Mouse (Mus musculus): ENCODE measurements around the gene Ccr6.
"Not testable (repeated sequence)": the region's sequence is repeated elsewhere in the genome, so short reads cannot be mapped to it uniquely, and the experiment has no call there.

Ccr6 gene

DNA sequence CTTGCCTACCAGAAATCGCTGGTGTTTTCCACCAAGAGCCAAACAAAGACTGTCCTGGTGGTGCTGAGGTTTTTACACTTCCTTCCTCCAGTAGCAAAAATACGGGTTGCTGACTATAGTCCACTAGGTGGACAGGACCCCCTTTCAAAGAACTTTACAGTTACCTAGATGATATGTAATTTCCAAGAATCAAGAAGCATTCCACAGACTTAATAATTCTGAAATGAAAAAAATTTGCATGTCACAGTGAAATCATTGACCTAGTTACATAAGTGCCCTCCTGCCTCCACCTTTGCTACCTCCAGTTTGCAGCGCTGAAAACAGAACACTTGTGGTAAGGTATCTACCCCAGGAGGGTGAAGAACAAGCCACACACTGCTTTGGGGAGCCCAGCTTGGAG, at the start of gene Ccr6:
Gene Ccr6 (plus strand): TSS at position 301 of the 400 bp plus-strand sequence.
- in situ Hi-C loops (cut with MboI; ENCODE audit: unreplicated experiment in 2 of 2): no loop called here

DNA sequence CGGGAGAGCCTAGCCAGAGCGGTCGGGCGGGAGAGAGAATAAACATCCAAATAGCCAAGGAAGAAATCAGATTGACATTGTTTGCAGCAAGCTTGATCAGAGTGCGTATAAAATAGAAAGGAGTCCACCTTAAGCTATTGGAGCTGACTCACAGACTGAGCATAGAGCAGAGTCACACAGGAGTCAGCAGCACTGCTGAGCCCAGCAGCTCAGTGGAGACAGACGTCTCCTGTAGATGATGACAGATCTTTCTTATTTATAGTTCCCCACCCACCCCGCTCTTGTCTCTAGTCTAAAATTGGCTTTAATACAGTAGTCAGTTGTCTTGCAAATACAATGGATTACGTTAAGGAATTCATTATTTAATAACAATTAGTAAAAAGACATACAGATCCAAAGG, 42.2 kb upstream of the Ccr6 start:
- in situ Hi-C loops (cut with MboI; ENCODE audit: unreplicated experiment in 2 of 2): loop anchor here (10.0 to 25.0 kb wide), 3 partner anchors 61 to 181 kb away; no protein-coding TSS in a partner anchor

DNA sequence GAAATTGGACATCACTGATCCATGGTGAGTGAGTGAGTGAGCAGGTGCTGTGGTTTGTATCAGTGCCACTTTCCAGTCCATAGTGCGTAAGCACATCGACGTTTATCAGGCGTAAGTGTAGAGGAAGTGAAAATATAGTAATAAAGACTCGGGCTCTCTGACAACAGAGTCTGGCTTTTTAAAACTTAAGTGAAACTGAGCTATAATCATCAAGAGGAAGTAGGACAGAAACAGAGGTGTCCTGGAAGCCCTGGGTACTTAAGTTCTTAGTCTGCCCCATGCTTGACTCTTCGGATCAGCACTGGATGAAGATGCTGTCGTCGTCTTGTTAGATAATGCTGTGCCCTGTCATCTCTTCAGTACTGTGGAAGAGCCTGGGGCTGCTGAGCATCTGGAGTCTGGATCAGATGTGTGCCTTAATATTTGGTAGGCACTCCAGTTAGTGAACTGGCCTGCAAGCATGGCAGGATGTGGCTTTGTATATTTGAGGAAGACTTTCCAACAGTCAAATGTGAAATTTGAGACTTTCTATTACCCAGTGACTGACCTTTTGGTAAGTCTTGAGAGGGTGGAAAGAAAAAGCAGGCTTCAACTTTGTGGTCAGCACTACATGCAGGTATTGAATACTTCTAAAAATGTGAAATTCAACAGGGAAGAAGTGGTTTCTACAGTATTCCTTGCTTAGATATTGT, 40.0 kb upstream of the Ccr6 start:
- in situ Hi-C loops (cut with MboI; ENCODE audit: unreplicated experiment in 2 of 2): loop anchor here (5.0 to 25.0 kb wide), 4 partner anchors 59 to 179 kb away; no protein-coding TSS in a partner anchor

DNA sequence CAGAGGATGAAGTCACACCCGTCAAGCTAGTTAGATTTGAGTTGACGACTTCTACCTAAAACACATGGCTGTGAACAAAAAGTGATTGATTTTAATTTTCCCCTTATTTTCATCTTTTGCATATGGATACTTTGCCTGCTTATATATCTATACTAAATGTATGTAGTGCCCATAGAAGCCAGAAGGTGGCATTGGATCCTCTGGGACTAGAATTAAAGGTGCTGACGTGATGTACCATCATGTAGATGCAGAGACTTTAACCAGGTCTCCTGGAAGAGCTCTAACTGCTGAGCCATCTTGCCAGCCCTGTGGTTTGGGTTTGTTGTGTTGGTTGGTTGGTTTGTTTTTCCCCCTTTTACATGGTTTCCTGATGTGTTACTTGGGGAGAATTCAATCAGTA, 38.2 kb upstream of the Ccr6 start:
- in situ Hi-C loops (cut with MboI; ENCODE audit: unreplicated experiment in 2 of 2): loop anchor here (5.0 to 25.0 kb wide), 4 partner anchors 57 to 177 kb away; no protein-coding TSS in a partner anchor

DNA sequence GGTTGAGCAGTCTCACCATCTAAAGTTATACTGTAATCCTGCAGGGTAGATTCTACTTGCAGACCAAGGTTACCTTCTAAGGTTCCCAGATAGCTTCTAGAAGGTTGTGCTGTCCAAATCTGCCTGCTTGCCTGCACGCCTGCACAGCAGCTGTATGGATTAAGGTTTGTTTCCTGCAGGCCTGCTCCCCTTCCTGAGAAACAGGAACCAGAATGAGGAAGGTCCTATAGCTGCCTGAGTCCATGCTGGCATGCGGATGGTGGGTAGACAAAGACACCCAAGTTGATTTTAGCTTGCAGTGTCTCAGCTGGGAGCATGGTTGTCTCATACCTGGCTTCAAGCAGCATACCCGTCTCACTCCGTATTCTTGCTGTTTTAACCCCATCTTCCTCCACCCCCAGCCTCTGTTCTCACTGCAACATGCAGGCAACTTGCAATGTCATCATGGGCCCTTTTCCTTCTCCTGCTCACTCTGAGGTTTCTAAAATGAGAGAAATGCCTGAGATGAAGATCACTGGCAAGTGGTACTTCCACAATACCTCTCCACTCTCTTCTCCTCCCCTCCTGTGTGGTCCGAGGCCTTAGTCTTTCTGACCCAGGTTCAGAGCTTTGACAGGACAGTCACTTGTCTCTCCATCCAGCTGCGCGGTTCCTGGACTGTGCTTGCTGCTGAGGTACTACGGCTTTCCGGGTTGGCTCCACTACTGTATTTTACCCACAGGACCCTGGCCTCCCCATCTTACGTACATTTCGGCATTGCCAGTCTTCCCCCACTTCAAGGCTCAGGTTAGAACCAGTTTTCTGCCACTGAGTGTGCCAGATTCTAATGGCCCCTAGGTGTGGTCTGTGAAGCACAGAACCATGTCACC, 36.5 kb upstream of the Ccr6 start:
- in situ Hi-C loops (cut with MboI; ENCODE audit: unreplicated experiment in 2 of 2): loop anchor here (5.0 to 25.0 kb wide), 4 partner anchors 56 to 176 kb away; no protein-coding TSS in a partner anchor

DNA sequence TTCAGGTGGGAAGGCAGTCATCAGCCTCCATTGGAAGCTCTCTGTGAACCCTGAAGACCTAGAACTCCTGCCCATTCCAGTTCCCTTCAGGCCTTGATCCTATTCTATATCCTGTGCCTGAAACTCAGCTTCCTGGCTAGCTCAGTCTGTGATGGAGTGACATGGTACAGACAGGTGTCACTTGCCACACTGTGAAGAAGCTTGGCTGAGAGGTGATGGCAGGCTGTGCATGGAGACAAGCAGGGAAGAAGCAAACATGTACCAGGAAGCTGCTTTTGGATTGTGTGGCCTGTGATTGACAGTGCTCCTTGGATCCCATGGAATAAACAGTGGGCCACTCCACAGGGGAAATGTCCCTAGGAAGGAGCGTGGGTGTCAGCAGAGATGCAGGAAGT, 35.9 kb upstream of the Ccr6 start:
- in situ Hi-C loops (cut with MboI; ENCODE audit: unreplicated experiment in 2 of 2): loop anchor here (5.0 to 25.0 kb wide), 5 partner anchors 52 to 175 kb away; no protein-coding TSS in a partner anchor

DNA sequence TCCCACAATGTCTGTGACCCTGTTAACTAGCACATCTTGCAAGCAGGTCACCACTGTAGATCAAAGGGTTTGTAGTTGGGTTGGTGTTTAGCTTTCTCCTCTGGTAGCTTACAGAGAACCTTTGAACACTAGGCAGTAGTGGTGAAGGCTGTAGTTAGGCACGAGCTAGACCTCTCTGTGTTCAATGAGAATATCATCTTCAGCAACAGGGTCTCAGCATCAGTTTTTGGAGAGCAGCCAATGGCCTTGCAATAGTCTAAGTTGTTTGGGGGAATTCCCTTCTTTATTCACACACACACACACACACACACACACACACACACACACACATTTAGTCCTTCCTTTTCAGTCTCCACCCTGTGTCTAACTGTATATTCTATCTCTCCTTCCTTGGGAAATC, 32.4 kb upstream of the Ccr6 start:
- in situ Hi-C loops (cut with MboI; ENCODE audit: unreplicated experiment in 2 of 2): loop anchor here in 1 of 2 experiments (5.0 kb wide), 1 partner anchor 49 kb away; no protein-coding TSS in a partner anchor

DNA sequence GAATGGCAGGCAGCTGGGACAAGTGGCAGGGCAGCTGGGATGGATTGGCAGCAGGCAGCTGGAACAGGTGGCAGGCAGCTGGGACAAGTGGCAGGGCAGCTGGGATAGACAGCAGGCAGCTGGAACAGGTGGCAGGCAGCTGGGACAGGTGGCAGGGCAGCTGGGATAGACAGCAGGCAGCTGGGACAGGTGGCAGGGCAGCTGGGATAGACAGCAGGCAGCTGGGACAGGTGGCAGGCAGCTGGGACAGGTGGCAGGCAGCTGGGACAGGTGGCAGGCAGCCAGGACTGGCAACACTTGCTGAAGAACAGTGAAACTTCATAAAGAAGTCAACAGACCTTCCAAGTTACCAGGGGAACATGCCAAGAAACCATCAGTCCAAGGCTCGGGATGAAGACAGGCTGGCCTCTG, 30.6 kb upstream of the Ccr6 start:
- in situ Hi-C loops (cut with MboI; ENCODE audit: unreplicated experiment in 2 of 2): not testable (repeated sequence)

DNA sequence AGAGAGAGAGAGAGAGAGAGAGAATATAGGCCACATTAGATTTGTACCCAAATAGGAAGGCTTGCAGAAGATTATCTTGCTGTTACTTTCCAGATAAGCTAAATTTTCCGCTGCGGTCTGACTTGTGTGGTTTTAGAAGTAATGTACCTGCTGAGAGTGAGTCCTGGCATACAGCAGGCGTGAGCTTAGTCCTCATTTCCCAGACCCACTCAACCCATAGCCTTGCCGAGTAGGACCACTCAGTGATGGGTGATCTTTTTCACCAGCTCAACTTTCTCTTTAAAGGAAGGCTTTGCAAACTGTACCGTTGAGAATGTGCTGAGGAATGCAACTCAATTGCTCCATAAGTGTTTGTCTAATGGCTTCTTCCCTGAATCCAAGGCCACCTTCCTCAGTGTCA, 29.2 kb upstream of the Ccr6 start:
- in situ Hi-C loops (cut with MboI; ENCODE audit: unreplicated experiment in 2 of 2): no loop called here

DNA sequence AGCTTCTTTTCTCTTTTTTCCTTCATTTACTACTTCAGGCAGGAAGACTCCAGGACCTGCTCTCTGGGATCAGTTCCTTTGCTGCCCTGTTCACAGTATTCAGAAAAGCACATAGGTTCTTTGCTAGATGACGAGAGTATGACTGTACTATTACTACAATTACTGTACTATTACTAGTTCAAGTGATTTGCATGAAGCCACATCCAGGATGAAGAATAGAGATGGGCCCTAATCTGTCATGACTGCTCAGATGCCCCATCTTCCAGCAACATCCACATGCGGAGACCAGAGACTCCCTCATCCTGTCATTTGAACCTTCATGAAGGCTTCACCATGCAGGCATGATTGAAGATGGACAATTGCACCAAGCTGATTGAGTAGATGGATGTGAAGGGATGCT, 26.1 kb upstream of the Ccr6 start:
- in situ Hi-C loops (cut with MboI; ENCODE audit: unreplicated experiment in 2 of 2): no loop called here

DNA sequence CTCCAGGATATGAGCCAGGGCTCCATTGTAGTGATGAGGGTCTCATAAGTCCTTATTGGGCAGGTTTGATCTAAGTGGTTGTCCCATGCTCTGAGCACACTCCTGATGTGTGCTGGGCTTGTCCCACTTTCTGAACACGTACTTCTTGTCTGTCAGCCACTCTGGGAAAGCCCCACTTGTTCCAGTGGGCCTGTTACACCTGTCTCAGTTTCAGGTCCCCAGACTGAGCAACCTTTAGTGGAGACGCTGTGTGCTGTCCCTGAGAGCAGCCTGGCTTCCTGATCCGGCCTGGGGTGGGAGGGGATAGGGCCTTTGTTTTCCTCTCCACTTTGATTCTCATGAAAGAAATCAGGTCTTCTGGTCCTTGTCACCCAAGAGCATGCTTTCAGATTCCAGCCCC, 25.7 kb upstream of the Ccr6 start:
- in situ Hi-C loops (cut with MboI; ENCODE audit: unreplicated experiment in 2 of 2): no loop called here

DNA sequence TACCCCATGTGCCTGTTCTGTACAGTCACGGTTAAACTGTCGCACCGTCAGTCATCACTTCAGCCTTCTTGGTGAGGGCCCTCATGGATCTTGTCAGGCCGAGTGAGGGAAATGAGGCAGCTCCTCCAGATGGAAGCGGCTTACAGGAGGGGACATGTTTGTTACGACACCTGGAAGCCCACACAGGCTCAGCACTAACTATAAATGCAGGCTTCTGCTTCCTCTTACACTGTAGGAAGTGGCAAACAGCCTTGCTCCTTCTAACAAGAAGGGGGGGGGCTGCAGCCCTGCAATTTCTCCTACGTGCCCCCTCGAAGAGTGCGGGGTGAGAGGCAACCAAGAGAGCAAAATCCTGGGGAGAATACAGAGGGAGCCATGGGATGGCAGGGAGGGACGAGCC, 25.2 kb upstream of the Ccr6 start:
- in situ Hi-C loops (cut with MboI; ENCODE audit: unreplicated experiment in 2 of 2): no loop called here

DNA sequence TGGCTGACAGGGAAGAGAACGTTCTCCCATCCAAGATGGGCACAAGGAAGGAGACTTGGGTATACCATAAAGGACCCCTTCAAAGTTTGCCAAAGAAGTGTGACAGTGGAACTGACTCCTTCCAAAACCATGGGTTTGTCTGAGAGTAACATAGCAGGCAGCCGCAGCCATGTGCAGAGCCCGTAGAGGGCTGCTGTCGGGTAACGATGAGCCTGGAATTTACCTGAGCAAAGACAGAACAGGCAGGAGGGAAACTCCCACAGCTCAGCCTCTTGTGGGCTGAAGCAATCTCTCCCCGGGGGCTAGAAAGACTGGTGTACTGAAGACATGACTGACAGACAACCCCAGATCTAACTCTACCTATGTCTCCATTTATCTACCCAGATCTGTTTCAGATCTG, 24.4 kb upstream of the Ccr6 start:
- in situ Hi-C loops (cut with MboI; ENCODE audit: unreplicated experiment in 2 of 2): no loop called here

DNA sequence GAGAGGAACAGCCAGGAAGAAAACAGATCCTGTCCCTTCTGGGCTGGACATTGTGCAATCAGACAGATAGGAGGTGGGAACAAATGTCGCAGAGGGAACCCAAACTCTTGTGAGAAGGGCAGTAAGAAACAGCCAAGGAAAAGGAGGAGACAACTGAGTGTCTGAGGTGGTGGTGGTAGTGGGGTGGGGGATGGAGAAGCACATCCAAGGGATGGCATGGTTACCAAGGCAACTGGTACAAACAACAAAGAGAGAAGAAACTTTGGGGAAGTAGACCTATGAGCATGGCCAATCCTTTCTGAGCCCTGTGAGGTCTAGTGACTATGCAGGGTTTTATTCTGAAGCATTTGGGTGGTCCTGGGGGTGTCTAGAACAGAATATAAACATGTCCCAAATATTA, 21.5 kb upstream of the Ccr6 start:
- in situ Hi-C loops (cut with MboI; ENCODE audit: unreplicated experiment in 2 of 2): no loop called here

DNA sequence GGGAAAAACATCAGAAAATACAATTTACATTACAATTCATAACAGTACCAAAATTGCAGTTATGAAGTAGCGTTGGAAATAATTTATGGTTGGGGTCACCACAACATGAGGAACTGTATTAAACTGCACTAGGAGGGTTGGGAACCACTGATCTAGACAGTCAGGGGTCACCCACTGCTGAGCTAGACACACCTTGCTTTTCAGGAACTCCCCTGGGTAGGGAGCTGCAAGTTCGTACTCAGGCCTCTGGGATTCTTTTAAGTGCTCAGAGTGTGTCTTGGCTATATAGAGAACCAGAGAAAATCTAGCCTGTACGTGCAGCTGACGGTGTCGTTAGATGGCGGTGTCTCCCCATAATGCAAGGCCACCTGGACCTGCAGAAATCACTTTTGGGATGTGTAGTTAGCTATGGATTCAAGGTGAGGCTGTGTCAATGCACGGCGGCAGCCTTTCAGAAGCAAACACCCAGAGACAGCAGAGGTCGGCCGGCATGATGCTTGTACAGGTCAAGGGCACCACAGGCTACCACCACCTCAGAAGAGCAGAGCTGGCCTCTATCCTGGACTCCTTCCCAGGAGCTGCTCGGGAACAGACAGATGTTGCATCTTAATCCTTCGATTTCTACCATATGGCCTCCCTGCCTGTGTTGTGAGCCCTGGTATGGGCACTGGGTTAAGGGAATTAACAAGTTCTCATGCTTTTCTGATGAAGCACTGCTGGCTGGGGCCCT, 20.7 kb upstream of the Ccr6 start:
- in situ Hi-C loops (cut with MboI; ENCODE audit: unreplicated experiment in 2 of 2): no loop called here

DNA sequence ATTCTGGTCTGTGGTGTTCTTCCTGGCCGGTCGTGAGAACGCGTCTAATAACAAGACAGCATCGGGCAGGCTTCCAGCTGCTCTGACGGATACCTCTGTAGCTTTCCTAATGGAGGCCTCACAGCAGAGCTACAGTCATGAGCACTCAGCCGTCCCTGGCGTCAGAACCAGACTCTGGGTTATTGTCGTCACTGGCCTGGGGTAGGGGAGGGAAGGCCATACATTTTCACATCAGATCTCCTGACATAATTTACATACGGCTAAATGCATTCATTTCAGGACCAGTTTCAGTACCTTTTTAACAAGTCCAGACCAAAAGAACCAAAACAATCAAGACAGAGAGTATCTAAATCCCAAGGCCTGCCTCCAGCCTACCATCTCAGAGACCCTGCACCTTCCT, 12.6 kb upstream of the Ccr6 start:
- in situ Hi-C loops (cut with MboI; ENCODE audit: unreplicated experiment in 2 of 2): no loop called here

DNA sequence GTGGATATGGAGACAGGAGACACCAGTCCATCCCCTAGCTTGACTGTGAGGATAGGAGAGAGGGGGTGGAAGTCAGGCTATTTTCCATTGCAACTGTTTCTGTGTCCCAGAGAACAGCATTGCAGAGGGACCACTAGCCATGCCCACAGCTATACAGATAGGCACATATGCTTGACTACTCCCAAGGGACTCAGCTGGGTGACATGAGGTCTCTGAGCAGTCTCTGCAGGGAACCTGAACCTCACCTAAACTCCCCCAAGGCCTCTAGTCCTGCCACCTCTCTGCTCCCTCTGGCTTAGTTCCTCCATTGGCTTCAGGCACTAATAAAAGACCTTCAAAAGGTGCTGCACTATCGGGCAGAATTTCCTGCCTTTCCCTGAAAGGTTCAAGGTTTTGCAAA, 11.8 kb upstream of the Ccr6 start:
- in situ Hi-C loops (cut with MboI; ENCODE audit: unreplicated experiment in 2 of 2): no loop called here

DNA sequence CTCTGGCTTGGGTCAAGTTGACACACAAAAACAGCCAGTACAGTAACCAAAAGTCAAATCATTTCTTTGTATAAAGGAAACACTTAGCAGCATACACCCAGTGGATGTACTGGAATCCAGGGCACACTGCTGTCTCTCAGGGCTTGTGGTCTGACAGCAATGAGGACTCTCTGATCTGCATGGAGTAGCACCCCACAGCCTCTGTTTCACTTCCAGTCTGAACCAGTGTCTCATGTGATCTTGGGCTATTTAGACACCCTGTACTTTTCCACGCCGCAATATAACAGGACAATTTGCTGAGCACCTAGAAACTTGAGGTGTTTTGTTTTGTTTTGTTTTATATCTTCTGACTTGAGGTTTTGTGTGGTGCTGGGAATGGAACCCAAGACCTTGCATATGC, 10.7 kb upstream of the Ccr6 start:
- in situ Hi-C loops (cut with MboI; ENCODE audit: unreplicated experiment in 2 of 2): no loop called here

DNA sequence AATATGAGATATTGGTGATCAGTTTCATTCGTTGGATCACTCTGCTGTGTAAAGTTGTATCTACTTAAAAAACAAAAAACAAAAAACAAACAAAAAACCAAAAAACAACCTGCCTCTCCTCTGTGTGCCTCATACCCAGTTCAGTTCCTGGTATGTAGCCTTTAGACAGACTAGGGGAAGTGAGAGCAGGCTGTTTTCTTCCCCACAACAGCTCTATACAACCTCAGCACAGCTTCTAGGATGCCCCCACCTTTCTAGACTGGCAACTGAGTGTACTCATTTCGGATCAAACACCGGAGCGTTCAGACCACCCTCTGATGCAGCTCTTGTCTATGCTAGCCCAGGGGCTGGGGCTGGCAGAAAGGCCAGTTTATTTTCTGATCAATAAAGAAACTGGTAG, 10.1 kb upstream of the Ccr6 start:
- in situ Hi-C loops (cut with MboI; ENCODE audit: unreplicated experiment in 2 of 2): no loop called here

DNA sequence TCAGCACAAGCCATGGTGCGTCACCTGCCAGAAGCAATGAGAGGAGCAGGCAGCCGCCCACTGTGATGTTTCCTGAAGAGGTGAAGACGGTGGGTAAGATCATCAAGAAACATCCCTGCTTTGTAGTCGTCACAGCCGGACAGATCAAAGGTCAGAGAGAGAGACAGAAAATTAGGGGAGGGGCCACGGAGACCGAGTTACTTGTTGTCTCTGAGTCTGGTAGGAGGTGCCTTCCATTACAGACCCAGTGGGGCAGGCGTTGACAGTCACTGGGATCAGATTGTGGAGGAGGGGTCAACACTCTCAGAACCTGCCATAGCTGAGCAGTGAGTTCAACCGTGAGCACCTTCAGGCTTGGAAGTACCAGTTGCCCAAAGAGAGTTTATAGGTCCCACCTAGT, 7.2 kb upstream of the Ccr6 start:
- in situ Hi-C loops (cut with MboI; ENCODE audit: unreplicated experiment in 2 of 2): no loop called here

DNA sequence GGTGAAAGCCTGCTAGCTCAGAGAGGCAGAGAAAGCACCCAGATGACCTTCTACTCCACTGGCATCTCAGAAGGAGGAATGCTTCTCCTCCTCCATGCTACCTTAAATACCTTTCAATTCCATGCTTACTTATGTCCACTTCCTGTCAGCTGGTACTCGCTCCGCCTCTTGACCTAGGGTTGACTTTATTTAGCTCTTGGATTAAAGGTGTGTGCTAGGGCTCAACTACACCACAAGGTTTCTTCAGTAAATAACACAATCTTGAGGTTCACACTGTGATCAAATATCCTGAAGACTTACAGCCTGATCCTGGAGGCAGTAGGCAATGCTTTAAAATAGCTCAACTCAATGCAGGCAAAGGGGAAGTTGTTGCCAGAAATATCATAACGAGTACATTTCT, 6.2 kb upstream of the Ccr6 start:
- in situ Hi-C loops (cut with MboI; ENCODE audit: unreplicated experiment in 2 of 2): no loop called here
